ENCODE assay signal across 9 mouse cellular contexts in the genomic region with DNA sequence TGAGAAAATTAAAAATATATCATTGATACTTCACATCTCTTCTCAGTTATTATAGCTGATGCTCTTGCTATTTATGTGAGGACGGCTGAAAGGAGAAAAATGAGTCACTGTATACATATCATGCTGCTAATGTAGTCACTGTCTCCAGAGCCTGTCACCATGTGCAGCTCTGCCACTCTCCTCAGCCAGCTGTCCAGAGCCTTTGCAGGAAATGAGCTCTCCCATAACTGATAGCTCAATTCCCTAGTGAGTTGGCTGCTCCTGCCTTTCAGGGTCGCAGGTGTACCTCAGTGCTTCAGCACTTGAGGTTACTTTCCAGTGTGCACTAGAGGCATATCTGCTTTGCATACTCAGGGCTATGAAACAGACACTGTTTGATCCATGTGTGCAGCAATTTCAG.
DNase-seq lines count a peak whose midpoint lies in the region.
"Had no signal": no experiment of that assay in that cellular context is flagged by ENCODE, and none has a peak within 500 bp of the region (broad histone marks: within the 10 kb centered on the region; RNA-seq: fewer than 3 reads in every experiment).

No protein-coding gene starts in this region.

- intact Hi-C loops in left cerebral cortex, postnatal 25 days (cut with DNase I): loop anchor here (2.0 to 10.0 kb wide), 3 partner anchors 927 to 1543 kb away; no protein-coding TSS in a partner anchor
- intact Hi-C loops in left cerebral cortex, postnatal 4 days (cut with DNase I): loop anchor here (5.0 kb wide), 3 partner anchors 818 to 1543 kb away; a partner anchor contains a TSS

- peak; percentile 12 for DNase-seq in embryo, embryonic 11 days
- DNase-seq in embryo, embryonic 9.5 days (ENCODE audit: extremely low spot score): no peak
- DNase-seq in left cerebral cortex, postnatal 25 days (ENCODE audit: low spot score in 2 of 2): peak; percentile 15 to 48
- no peak for DNase-seq in left cerebral cortex, postnatal 4 days
- peak; percentile 33 for DNase-seq in mesoderm, embryonic 11.5 days (ENCODE audit: low read depth, low spot score)
- peak; percentile 7 for DNase-seq in retina, postnatal 1 day
- DNase-seq in urinary bladder, postnatal 36 days (ENCODE audit: low spot score in 2 of 2): no peak
- no peak for DNase-seq in layer of hippocampus, adult 9-10 months (ENCODE audit: low spot score)
- DNase-seq: liver, postnatal 0 days had no signal

Comparison
In these comparisons a context has a peak if more than half of its experiments do, and no peak if none do; other contexts are left out.
1. DNase-seq: peak in embryo, embryonic 11 days (single experiment), left cerebral cortex, postnatal 25 days (2 of 2), mesoderm, embryonic 11.5 days (single experiment) and retina, postnatal 1 day (single experiment); none in embryo, embryonic 9.5 days (single experiment), left cerebral cortex, postnatal 4 days (single experiment), urinary bladder, postnatal 36 days (0 of 2) and layer of hippocampus, adult 9-10 months (single experiment).